Mouse (Mus musculus) spleen, adult 10 weeks (tissue): Measurements from ENCODE around the gene Slc7a4. TPM values are rescaled to one million over a fixed set of nuclear protein-coding genes. Genes with fewer than 3 reads are reported as not detected.

Source experiments
- polyA plus RNA-seq: library from polyadenylated mRNA; stranded (reverse); fragments of 350-450 nt; fragmentation: Illumina TruSeq; extraction: RNeasy Lipid Tissue Mini Kit (QIAGEN cat#74804); gene quantifications from one replicate; pipeline ENCODE4 v1.2.3, GENCODE M21; 2015; ENCODE audit warnings: low replicate concordance; ENCODE audit not compliant: insufficient read depth

Slc7a4 gene
- polyA plus RNA-seq, result 1.4 TPM

DNA sequence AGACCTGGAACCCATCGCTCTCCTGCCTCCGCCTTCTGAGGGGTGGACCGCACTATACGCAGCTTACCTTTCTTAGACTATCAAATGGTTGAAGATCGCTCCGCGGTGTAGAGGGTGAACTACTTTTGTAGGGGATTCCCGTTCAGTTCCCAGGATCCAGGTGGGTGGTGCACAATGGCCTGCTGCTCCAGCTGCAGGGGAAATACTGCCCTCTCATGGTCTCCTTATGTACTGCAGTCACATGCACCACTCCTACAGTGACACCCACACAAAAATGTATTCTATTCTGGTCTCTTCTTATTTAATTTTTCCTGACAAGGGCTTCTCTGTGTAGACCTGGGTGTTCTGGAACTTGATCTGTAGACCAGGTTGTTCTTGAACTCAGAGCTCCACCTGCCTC lies at the start of gene Slc7a4:
Slc7a4 (minus strand) TSS at position 151 of the 400 bp plus-strand sequence.

DNA sequence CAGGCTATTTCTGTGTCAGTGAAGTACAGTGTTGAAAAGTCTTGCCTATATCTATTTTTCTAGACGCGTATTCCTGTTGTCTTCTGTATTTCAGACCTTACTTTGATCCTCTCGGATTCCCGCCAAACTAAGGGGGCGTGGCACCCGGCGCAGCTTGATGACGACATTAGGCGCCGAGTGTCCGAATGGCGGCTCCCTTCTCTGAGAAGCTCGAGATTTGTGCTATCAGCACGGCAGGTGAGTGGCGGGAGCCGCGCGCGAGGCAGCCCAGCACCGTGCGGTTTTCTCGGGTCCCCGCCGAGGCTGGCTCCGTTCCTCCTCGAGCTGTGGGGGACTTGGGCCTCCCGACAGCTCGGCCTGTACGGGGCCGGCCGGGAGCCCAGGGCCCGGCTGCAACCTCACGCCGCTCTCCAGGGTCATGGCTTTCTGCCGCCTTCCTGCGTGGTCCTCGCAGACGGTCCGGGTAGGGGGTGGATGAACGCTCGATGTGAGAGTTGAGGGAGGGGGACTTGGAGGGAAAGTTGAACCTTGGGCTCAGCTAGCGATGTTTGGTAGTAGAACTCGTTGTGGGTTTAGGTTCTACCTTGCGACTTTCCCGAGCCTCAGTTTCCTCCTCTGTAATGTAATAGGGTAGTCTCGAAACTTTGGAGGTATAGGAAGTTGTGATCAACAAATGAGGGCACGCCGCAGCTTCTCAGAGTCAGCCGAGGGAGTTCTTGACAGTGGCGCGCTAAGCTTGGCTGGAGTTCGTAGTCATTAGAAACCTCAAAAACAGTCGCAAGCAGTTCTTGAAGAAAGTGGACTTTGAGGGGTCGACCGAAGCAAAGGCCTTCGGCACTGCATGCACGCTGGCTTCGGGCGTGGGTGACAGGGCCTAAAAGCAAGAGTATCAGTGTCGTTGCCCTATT lies 36.4 kb upstream of the Slc7a4 start, which contains the start of gene Smpd4:
Smpd4 (plus strand) TSS at position 157 of the 908 bp plus-strand sequence.

DNA sequence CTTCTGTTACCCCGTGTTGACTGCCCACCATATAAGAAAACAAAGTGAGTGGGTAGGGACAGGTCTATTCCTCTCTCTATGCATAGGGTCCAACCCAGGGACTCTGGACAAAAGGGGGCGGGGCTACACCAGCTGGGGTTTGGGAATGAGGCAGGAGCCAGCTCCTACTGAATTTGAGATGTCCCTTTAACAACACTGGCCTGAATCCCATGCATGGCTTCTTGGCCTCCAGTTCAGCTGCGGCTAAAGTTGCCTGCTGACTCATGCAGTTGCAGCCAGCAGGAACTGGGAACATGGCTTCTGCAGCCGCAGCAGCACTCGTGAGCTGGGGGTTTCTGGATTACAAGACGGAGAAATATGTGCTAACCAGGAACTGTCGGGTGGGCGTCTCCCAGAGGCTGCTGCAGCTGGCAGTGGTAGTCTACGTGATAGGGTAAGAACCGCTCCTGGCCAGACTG lies 21.2 kb downstream of the Slc7a4 start, which contains the start of gene P2rx6:
P2rx6 (plus strand) TSS at position 135 of the 458 bp plus-strand sequence.

DNA sequence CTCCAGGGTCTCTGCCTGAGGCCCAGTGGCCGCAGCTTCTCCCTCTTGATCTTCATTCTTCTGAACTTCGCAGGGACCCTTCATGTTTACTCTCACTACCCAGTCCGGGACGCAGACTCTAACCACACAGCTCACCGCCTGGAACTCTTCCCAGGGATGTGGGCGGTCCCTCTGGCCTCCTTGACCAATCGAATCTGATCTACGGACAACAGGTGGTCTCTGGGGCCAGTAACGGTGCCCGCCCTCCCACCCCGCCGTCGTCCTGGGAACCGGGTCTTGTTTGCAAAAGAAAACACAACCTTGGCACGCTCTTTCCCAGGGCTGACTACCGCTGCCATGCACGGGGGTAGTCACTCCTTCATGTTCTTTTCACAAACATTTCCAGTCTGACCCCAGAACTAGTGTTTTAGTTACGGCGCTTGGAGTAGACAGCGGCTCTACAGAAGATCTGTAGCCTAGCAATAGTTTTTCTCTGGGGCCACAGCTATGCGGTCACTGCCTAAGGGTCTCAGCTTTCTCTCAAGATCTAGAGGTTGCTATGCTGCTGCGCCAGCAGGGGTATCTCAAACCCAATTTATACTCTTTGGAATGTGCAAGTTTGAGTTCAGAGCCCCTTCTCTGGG lies 21.8 kb downstream of the Slc7a4 start, which contains the start of gene Lrrc74b:
Lrrc74b (minus strand) TSS at position 120 of the 623 bp plus-strand sequence.

DNA sequence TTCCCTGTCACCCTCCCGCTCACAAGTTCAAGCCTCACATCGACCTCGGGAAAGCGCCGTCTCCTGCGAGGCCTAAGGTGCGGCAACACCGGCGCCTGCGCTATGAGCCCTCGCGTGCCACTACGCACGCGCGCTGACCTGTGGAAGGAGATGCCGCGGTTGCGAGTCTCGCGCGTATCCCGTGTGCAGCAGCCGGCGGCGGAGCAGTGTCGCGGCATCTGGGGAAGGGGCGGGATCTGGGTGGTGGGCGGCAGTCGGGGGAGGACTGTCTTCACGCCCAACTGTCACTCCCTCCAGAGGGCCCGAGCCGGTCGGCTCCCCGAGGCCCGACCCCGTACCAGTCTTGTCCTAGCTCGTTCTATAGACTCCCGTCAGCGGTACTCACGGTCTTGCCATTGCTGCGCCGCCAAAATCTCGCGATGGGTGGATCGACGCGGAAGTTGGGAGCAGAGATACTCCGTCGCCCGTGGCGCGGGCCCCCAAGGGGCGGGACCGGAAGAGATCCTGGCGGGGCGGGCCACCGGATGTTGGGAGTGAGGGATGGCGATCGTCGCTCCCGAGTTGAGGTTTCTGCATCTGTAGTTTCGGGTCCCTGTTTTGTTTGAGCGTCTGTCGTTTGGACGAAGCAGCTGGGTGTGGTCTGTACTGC lies 52.2 kb downstream of the Slc7a4 start, which contains the start of gene Thap7:
Thap7 (minus strand) TSS at position 497 of the 649 bp plus-strand sequence.

Other genes starting within 250 kb of the Slc7a4 start
- 84.8 TPM for gene Snap29, start 177.2 kb downstream of the Slc7a4 start, polyA plus RNA-seq
- 96.5 TPM for gene Pi4ka, start 176.9 kb downstream of the Slc7a4 start, polyA plus RNA-seq
- 51.0 TPM for gene Crkl, start 131.2 kb downstream of the Slc7a4 start, polyA plus RNA-seq
- not detected for gene Aifm3, start 93.6 kb downstream of the Slc7a4 start, polyA plus RNA-seq
- 43.9 TPM for gene Lztr1, start 74.5 kb downstream of the Slc7a4 start, polyA plus RNA-seq
- 8.5 TPM for gene Thap7, start 52.1 kb downstream of the Slc7a4 start, polyA plus RNA-seq
- 0.15 TPM for gene Lrrc74b, start 22.0 kb downstream of the Slc7a4 start, polyA plus RNA-seq
- 0.22 TPM for gene P2rx6, start 21.3 kb downstream of the Slc7a4 start, polyA plus RNA-seq
- 22.8 TPM for gene Smpd4, start 36.1 kb upstream of the Slc7a4 start, polyA plus RNA-seq
- gene Ccdc74a, start 63.3 kb upstream of the Slc7a4 start, polyA plus RNA-seq, result not detected
- gene Med15, start 149.7 kb upstream of the Slc7a4 start, polyA plus RNA-seq, result 40.6 TPM
- 11.1 TPM for gene Klhl22, start 176.4 kb upstream of the Slc7a4 start, polyA plus RNA-seq
- 1.4 TPM for gene Scarf2, start 214.1 kb upstream of the Slc7a4 start, polyA plus RNA-seq
- gene B830017H08Rik, start 249.9 kb upstream of the Slc7a4 start, polyA plus RNA-seq, result not detected